In genomic region chr10:111381689-111382088, GRCm38 (mm10) we compare ENCODE assay signal across 8 mouse cellular contexts.
DNase-seq lines count a peak whose midpoint lies in the region; ATAC-seq and TF ChIP-seq lines count a peak whose summit lies in the region.

No protein-coding gene starts in this region.

- H3K4me1 ChIP-seq in lung, postnatal 0 days (ENCODE audit: insufficient read depth, low read depth, low read length) = no peaks in the 10 kb centered on the region
- no peaks in the 10 kb centered on the region for H3K4me1 ChIP-seq in embryonic facial prominence, embryonic 11.5 days (ENCODE audit: control insufficient read depth, insufficient read depth, low read length)
- no peaks in the 10 kb centered on the region for H3K4me1 ChIP-seq in hindbrain, embryonic 14.5 days (replicated peaks; ENCODE audit: control insufficient read depth, insufficient read depth, low read length)
- no peaks in the 10 kb centered on the region for H3K4me1 ChIP-seq in midbrain, postnatal 0 days (ENCODE audit: insufficient read depth, low read length)
- H3K4me1 ChIP-seq in liver, embryonic 11.5 days (replicated peaks; ENCODE audit: control insufficient read depth, insufficient read depth, low read length) = peaks cover 7% of the 10 kb centered on the region; the same call in 1 of the 2 replicates

- no peak overlapping the region for H3K4me3 ChIP-seq in lung, postnatal 0 days (ENCODE audit: low read depth, low read length)
- no peak overlapping the region for H3K4me3 ChIP-seq in embryonic facial prominence, embryonic 11.5 days (ENCODE audit: low read depth, low read length)
- H3K4me3 ChIP-seq in hindbrain, embryonic 14.5 days (replicated peaks; ENCODE audit: low read length) = no peak overlapping the region
- no peak overlapping the region for H3K4me3 ChIP-seq in midbrain, postnatal 0 days (ENCODE audit: low read depth, low read length)
- no peak overlapping the region for H3K4me3 ChIP-seq in liver, embryonic 11.5 days (ENCODE audit: low read depth, low read length)

- WGBS in lung, postnatal 0 days = 68% methylated on average over 15 of the region's 15 CpGs
- 74% methylated on average over 15 of the region's 15 CpGs for WGBS in embryonic facial prominence, embryonic 11.5 days
- 68% methylated on average over 15 of the region's 15 CpGs for WGBS in hindbrain, embryonic 14.5 days
- 57% methylated on average over 15 of the region's 15 CpGs for WGBS in midbrain, postnatal 0 days
- whole genome bisulfite sequencing in liver, embryonic 11.5 days = 72% methylated on average over 15 of the region's 15 CpGs

- no peak for DNase-seq in lung, postnatal 0 days (ENCODE audit: low spot score)
- DNase-seq in lung, postnatal 14 days = no peak
- DNase-seq in embryonic facial prominence, embryonic 11.5 days (ENCODE audit: low spot score) = peak; percentile 33
- DNase-seq in hindbrain, embryonic 14.5 days (ENCODE audit: low spot score) = no peak
- DNase-seq in midbrain, postnatal 0 days (ENCODE audit: low spot score) = peak; percentile 50
- no peak for DNase-seq in liver, embryonic 11.5 days (ENCODE audit: low spot score)
- no peak for DNase-seq in thymus, adult 18-20 months
- DNase-seq in urinary bladder, postnatal 4 days (ENCODE audit: low spot score in 2 of 2) = no peak

- no peak for TF ChIP-seq CTCF in lung, postnatal 0 days (IDR thresholded peaks at IDR 0.05)
- no peak for TF ChIP-seq CTCF in midbrain, postnatal 0 days (IDR thresholded peaks at IDR 0.05)

- H3K27me3 ChIP-seq in lung, postnatal 0 days (replicated peaks; ENCODE audit: insufficient read depth, low read length) = no peaks in the 10 kb centered on the region
- H3K27me3 ChIP-seq in embryonic facial prominence, embryonic 11.5 days (ENCODE audit: control insufficient read depth, insufficient read depth, low read length) = no peaks in the 10 kb centered on the region
- no peaks in the 10 kb centered on the region for H3K27me3 ChIP-seq in hindbrain, embryonic 14.5 days (ENCODE audit: control insufficient read depth, insufficient read depth, low read length)
- no peaks in the 10 kb centered on the region for H3K27me3 ChIP-seq in midbrain, postnatal 0 days (ENCODE audit: insufficient read depth, low read length)
- no peaks in the 10 kb centered on the region for H3K27me3 ChIP-seq in liver, embryonic 11.5 days (replicated peaks; ENCODE audit: control insufficient read depth, insufficient read depth, low read length)

- H3K9ac ChIP-seq in lung, postnatal 0 days (replicated peaks; ENCODE audit: low read depth) = no peak overlapping the region
- H3K9ac ChIP-seq in embryonic facial prominence, embryonic 11.5 days (replicated peaks; ENCODE audit: low read length) = no peak overlapping the region
- no peak overlapping the region for H3K9ac ChIP-seq in hindbrain, embryonic 14.5 days
- H3K9ac ChIP-seq in midbrain, postnatal 0 days (replicated peaks; ENCODE audit: low read length, poor library complexity, severe bottlenecking) = no peak overlapping the region
- no peak overlapping the region for H3K9ac ChIP-seq in liver, embryonic 11.5 days (ENCODE audit: low read depth, low read length)

- ATAC-seq in lung, postnatal 0 days = peak; percentile 26; the same call in 1 of the 2 replicates
- 0 out of 2 replicates have a peak, but pooled peaks have one; percentile 49 for ATAC-seq in embryonic facial prominence, embryonic 11.5 days (replicated peaks; ENCODE audit: insufficient number of reproducible peaks, low FRiP score, low TSS enrichment, low read depth)
- 0 out of 2 replicates have a peak, but pooled peaks have one; percentile 31 for ATAC-seq in hindbrain, embryonic 14.5 days (ENCODE audit: low FRiP score)
- peak; percentile 55; the same call in 1 of the 2 replicates for ATAC-seq in midbrain, postnatal 0 days (ENCODE audit: low FRiP score)
- ATAC-seq in liver, embryonic 11.5 days (replicated peaks; ENCODE audit: low FRiP score) = no peak

- H3K36me3 ChIP-seq in lung, postnatal 0 days (ENCODE audit: insufficient read depth, low read length) = no peaks in the 10 kb centered on the region
- no peaks in the 10 kb centered on the region for H3K36me3 ChIP-seq in embryonic facial prominence, embryonic 11.5 days (replicated peaks; ENCODE audit: control insufficient read depth, insufficient read depth, low read depth, low read length)
- H3K36me3 ChIP-seq in hindbrain, embryonic 14.5 days (replicated peaks; ENCODE audit: control insufficient read depth, insufficient read depth) = no peaks in the 10 kb centered on the region
- H3K36me3 ChIP-seq in midbrain, postnatal 0 days (ENCODE audit: insufficient read depth, low read length) = no peaks in the 10 kb centered on the region
- no peaks in the 10 kb centered on the region for H3K36me3 ChIP-seq in liver, embryonic 11.5 days (ENCODE audit: control insufficient read depth, insufficient read depth, low read length)

- H3K9me3 ChIP-seq in lung, postnatal 0 days (ENCODE audit: low read length) = no peaks in the 10 kb centered on the region
- no peaks in the 10 kb centered on the region for H3K9me3 ChIP-seq in embryonic facial prominence, embryonic 11.5 days (replicated peaks; ENCODE audit: control insufficient read depth, low read length)
- H3K9me3 ChIP-seq in hindbrain, embryonic 14.5 days (ENCODE audit: control insufficient read depth, low read length) = no peaks in the 10 kb centered on the region
- H3K9me3 ChIP-seq in midbrain, postnatal 0 days (ENCODE audit: low read length) = no peaks in the 10 kb centered on the region
- no peaks in the 10 kb centered on the region for H3K9me3 ChIP-seq in liver, embryonic 11.5 days (ENCODE audit: control insufficient read depth, low read length)

- TF ChIP-seq EP300 in lung, postnatal 0 days (IDR thresholded peaks at IDR 0.05) = no peak

- H3K27ac ChIP-seq in lung, postnatal 0 days (ENCODE audit: low read length) = no peak overlapping the region
- H3K27ac ChIP-seq in embryonic facial prominence, embryonic 11.5 days (replicated peaks; ENCODE audit: low read depth, low read length) = no peak overlapping the region
- no peak overlapping the region for H3K27ac ChIP-seq in hindbrain, embryonic 14.5 days
- H3K27ac ChIP-seq in midbrain, postnatal 0 days (ENCODE audit: low read depth, low read length) = no peak overlapping the region; the same call in 1 of the 2 replicates
- H3K27ac ChIP-seq in liver, embryonic 11.5 days (ENCODE audit: low read depth, low read length) = no peak overlapping the region

- H3K4me2 ChIP-seq in lung, postnatal 0 days (replicated peaks; ENCODE audit: low read depth, low read length) = no peak overlapping the region
- H3K4me2 ChIP-seq in embryonic facial prominence, embryonic 11.5 days (ENCODE audit: low read depth, low read length) = no peak overlapping the region
- H3K4me2 ChIP-seq in hindbrain, embryonic 14.5 days (replicated peaks) = no peak overlapping the region
- H3K4me2 ChIP-seq in midbrain, postnatal 0 days (ENCODE audit: low read depth, low read length, poor library complexity, severe bottlenecking) = peak overlapping the region; percentile 12; the same call in 1 of the 2 replicates
- no peak overlapping the region for H3K4me2 ChIP-seq in liver, embryonic 11.5 days

Comparison
In these comparisons a context has a peak if more than half of its experiments do, and no peak if none do; other contexts are left out.
1. DNase-seq: peak in embryonic facial prominence, embryonic 11.5 days (single experiment) and midbrain, postnatal 0 days (single experiment); none in lung, postnatal 0 days (single experiment), lung, postnatal 14 days (single experiment), hindbrain, embryonic 14.5 days (single experiment), liver, embryonic 11.5 days (single experiment), thymus, adult 18-20 months (0 of 2) and urinary bladder, postnatal 4 days (0 of 2).